ENCODE assay signal across 24 mouse cellular contexts in genomic region chr3:37799809-37800208, GRCm38 (mm10).
"Had no signal": no experiment of that assay in that cellular context is flagged by ENCODE, and none has a peak within 500 bp of the region (broad histone marks: within the 10 kb centered on the region; RNA-seq: fewer than 3 reads in every experiment).

No protein-coding gene starts in this region.

- H3K4me1 ChIP-seq: liver, embryonic 15.5 days; midbrain, embryonic 15.5 days; neural tube, embryonic 12.5 days; neural tube, embryonic 15.5 days had no signal

- H3K4me2 ChIP-seq: limb, embryonic 12.5 days; limb, embryonic 15.5 days; liver, embryonic 11.5 days; liver, embryonic 15.5 days; lung, embryonic 15.5 days; midbrain, embryonic 15.5 days; neural tube, embryonic 12.5 days; neural tube, embryonic 15.5 days had no signal

- H3K27ac ChIP-seq: limb, embryonic 12.5 days; limb, embryonic 15.5 days; liver, embryonic 15.5 days; lung, embryonic 15.5 days; midbrain, embryonic 10.5 days; midbrain, embryonic 15.5 days; neural tube, embryonic 12.5 days; neural tube, embryonic 15.5 days; stomach, postnatal 0 days had no signal

- DNase-seq: kidney, adult 9 months; kidney, postnatal 14 days; kidney, postnatal 4 days; left cerebral cortex, postnatal 4 days; lung, adult 18-20 months; lung, postnatal 10 days; lung, postnatal 4 days; right cerebral cortex, adult 18-20 months; right cerebral cortex, postnatal 14 days; right cerebral cortex, postnatal 4 days; thymus, adult 2 months; thymus, postnatal 14 days; thymus, postnatal 4 days had no signal

- ATAC-seq: midbrain, embryonic 15.5 days had no signal

- H3K9me3 ChIP-seq: limb, embryonic 12.5 days; limb, embryonic 15.5 days; liver, embryonic 15.5 days; lung, embryonic 15.5 days; midbrain, embryonic 10.5 days; midbrain, embryonic 15.5 days; neural tube, embryonic 12.5 days; neural tube, embryonic 15.5 days had no signal

- H3K4me3 ChIP-seq: limb, embryonic 12.5 days; limb, embryonic 15.5 days; liver, embryonic 15.5 days; lung, embryonic 15.5 days; megakaryocyte, embryonic 14.5 days; midbrain, embryonic 10.5 days; midbrain, embryonic 15.5 days; neural tube, embryonic 12.5 days; neural tube, embryonic 15.5 days had no signal

- H3K9ac ChIP-seq: limb, embryonic 12.5 days; limb, embryonic 15.5 days; liver, embryonic 15.5 days; lung, embryonic 15.5 days; midbrain, embryonic 15.5 days; neural tube, embryonic 12.5 days; neural tube, embryonic 15.5 days had no signal

- H3K27me3 ChIP-seq: limb, embryonic 12.5 days; limb, embryonic 15.5 days; liver, embryonic 15.5 days; lung, embryonic 15.5 days; midbrain, embryonic 15.5 days; neural tube, embryonic 12.5 days; neural tube, embryonic 15.5 days had no signal

- H3K36me3 ChIP-seq: limb, embryonic 12.5 days; limb, embryonic 15.5 days; liver, embryonic 15.5 days; lung, embryonic 15.5 days; midbrain, embryonic 10.5 days; midbrain, embryonic 15.5 days; neural tube, embryonic 12.5 days; neural tube, embryonic 15.5 days had no signal
